Mouse (Mus musculus): Measurements from ENCODE around the gene Msh4. TPM values are rescaled to one million over a fixed set of nuclear protein-coding genes. Genes with fewer than 3 reads are reported as not detected.
"Not testable (repeated sequence)": the region's sequence is repeated elsewhere in the genome, so short reads cannot be mapped to it uniquely, and the experiment has no call there.

Gene Msh4
- polyA plus RNA-seq, 1 experiment from 2014 or later, result 0.30 TPM

- no peak for DNase-seq (ENCODE audit: low spot score)
Measured at GRCm38 (mm10) chr3:153852266-153852665, 53.7 kb downstream of the Msh4 start.

GRCm38 (mm10) chr3:153850759-153851158 lies 55.2 kb downstream of the Msh4 start:
- no peak for DNase-seq (ENCODE audit: low spot score)

GRCm38 (mm10) chr3:153849368-153850015 lies 56.4 kb downstream of the Msh4 start:
- DNase-seq (ENCODE audit: low spot score), result peak; percentile 32

GRCm38 (mm10) chr3:153847207-153847733 lies 58.7 kb downstream of the Msh4 start:
- no peak for DNase-seq (ENCODE audit: low spot score)

- DNase-seq (ENCODE audit: low spot score), result no peak
Measured at GRCm38 (mm10) chr3:153846109-153846508, 59.8 kb downstream of the Msh4 start.

- no peak for DNase-seq (ENCODE audit: low spot score)
Measured at GRCm38 (mm10) chr3:153845500-153845899, 60.4 kb downstream of the Msh4 start.

GRCm38 (mm10) chr3:153844757-153845156 lies 61.2 kb downstream of the Msh4 start:
- DNase-seq (ENCODE audit: low spot score), result no peak

- no peak for DNase-seq (ENCODE audit: low spot score)
Measured at GRCm38 (mm10) chr3:153844030-153844429, 61.9 kb downstream of the Msh4 start, which contains the start of gene Asb17. Asb17 (plus strand) TSS chr3:153844209.

GRCm38 (mm10) chr3:153837593-153837992 lies 68.3 kb downstream of the Msh4 start:
- no peak for DNase-seq (ENCODE audit: low spot score)

GRCm38 (mm10) chr3:153836316-153836715 lies 69.6 kb downstream of the Msh4 start:
- no peak for DNase-seq (ENCODE audit: low spot score)

GRCm38 (mm10) chr3:153835455-153836086 lies 70.4 kb downstream of the Msh4 start:
- peak; percentile 63 for DNase-seq (ENCODE audit: low spot score)

- no peak for DNase-seq (ENCODE audit: low spot score)
Measured at GRCm38 (mm10) chr3:153834071-153834470, 71.9 kb downstream of the Msh4 start.

GRCm38 (mm10) chr3:153832654-153832945 lies 73.3 kb downstream of the Msh4 start:
- no peak for DNase-seq (ENCODE audit: low spot score)

GRCm38 (mm10) chr3:153831873-153832653 lies 73.9 kb downstream of the Msh4 start:
- no peak for DNase-seq (ENCODE audit: low spot score)

GRCm38 (mm10) chr3:153831014-153831872 lies 74.7 kb downstream of the Msh4 start:
- peak; percentile 37 for DNase-seq (ENCODE audit: low spot score)

GRCm38 (mm10) chr3:153829788-153830187 lies 76.2 kb downstream of the Msh4 start:
- DNase-seq (ENCODE audit: low spot score), result not testable (repeated sequence)

- DNase-seq (ENCODE audit: low spot score), result no peak
Measured at GRCm38 (mm10) chr3:153826616-153827015, 79.3 kb downstream of the Msh4 start.

GRCm38 (mm10) chr3:153825197-153825596 lies 80.7 kb downstream of the Msh4 start:
- DNase-seq (ENCODE audit: low spot score), result no peak

GRCm38 (mm10) chr3:153823671-153824515 lies 82.0 kb downstream of the Msh4 start:
- no peak for DNase-seq (ENCODE audit: low spot score)

- no peak for DNase-seq (ENCODE audit: low spot score)
Measured at GRCm38 (mm10) chr3:153819438-153819837, 86.5 kb downstream of the Msh4 start.
